Mouse (Mus musculus) megakaryocyte, embryonic 14.5 days (primary cell): ENCODE data around the gene Itpka.

ENCODE experiments used
- FLI1 ChIP-seq: IDR thresholded peaks from 2 replicates; pipeline ENCODE4 v1.6.1; 2012; ENCODE audit warnings: low read length, inconsistent platforms, mixed read lengths
- GATA1 ChIP-seq: IDR thresholded peaks from 3 replicates; pipeline ENCODE4 v1.6.1; 2012; ENCODE audit warnings: mixed read lengths, low read length, inconsistent platforms, borderline replicate concordance

- no peak for TF ChIP-seq GATA1
- no peak for TF ChIP-seq FLI1
These were observed 32.1 kb upstream of the Itpka start for GRCm38 (mm10) chr2:119710011-119710410.
